Mouse (Mus musculus) ES-Bruce4 (cell line): ENCODE results near the gene Nes.

ENCODE experiments used
- CTCF ChIP-seq: IDR thresholded peaks from one replicate; pipeline ENCODE4 v1.8.1; 2011; ENCODE audit warnings: low read depth, low read length
- EP300 ChIP-seq: IDR thresholded peaks from 2 replicates; pipeline ENCODE4 v1.6.1; 2011; ENCODE audit warnings: low read depth, low read length; ENCODE audit not compliant: insufficient read depth
- POLR2A ChIP-seq: IDR thresholded peaks from one replicate; pipeline ENCODE4 v1.8.1; 2011; ENCODE audit warnings: low read length; ENCODE audit not compliant: insufficient read depth

DNA sequence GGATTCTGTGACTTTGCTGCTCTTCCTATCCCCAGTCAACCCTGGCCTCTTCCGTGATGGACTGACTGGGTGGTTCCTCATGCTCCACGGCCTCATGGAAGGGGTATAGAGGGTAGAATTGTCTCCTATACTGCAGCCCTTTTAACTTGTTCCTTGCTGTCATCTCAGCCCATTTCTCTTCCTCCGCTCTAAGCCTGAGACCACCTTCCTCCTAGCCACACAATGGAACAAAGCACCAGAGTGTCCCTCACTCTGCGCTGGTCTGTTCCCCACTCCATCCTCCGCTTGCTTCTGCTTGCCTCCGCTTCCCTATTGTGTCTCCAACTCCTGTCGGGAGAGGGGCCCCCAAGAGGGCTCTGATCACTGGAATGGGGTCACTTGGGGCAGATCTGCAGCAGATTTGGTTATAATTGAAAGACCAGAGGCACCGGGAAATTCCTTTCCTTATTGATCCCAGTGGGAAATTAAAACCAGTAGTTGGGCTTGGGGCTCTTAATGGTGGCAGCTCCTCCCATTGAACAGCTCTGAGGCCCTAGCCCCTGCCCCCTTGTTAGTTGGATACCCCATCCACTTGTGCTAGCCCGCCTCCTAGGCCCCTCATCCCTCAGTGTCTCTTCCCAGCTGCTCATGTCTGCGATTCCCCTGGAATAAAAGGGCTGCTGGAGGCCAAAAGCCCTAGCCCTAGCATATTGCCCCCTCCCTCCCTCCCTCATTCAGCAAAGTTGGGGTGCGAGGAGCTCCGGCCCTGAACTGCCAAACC lies 24.9 kb upstream of the Nes start:
- TF ChIP-seq CTCF (no peak), POLR2A (no peak), EP300 (no peak)
